ENCODE assay signal across 13 mouse cellular contexts in genomic region chr12:41084370-41085089, GRCm38 (mm10).
DNase-seq lines count a peak whose midpoint lies in the region; ATAC-seq and TF ChIP-seq lines count a peak whose summit lies in the region.
"Had no signal": no experiment of that assay in that cellular context is flagged by ENCODE, and none has a peak within 500 bp of the region (broad histone marks: within the 10 kb centered on the region; RNA-seq: fewer than 3 reads in every experiment).

No protein-coding gene starts in this region.

- DNase-seq in c-Kit-positive CD71-positive TER-119-positive erythroid progenitor cells, embryonic 14.5 days (ENCODE audit: low spot score) = peak; percentile 65
- DNase-seq in gastrocnemius, postnatal 14 days = no peak
- DNase-seq in left cerebral cortex, postnatal 36 days (ENCODE audit: low spot score in 2 of 2) = no peak
- no peak for DNase-seq in urinary bladder, postnatal 36 days (ENCODE audit: low spot score in 2 of 2)
- DNase-seq: lung, postnatal 4 days; thymus, postnatal 36 days had no signal

- WGBS in heart, embryonic 16.5 days = 46% methylated on average over 2 of the region's 2 CpGs
- 49% methylated on average over 2 of the region's 2 CpGs for WGBS in heart, embryonic 11.5 days (ENCODE audit: insufficient replicate concordance)
- WGBS in intestine, postnatal 0 days = 54% methylated on average over 2 of the region's 2 CpGs

- no peak for ATAC-seq in heart, embryonic 16.5 days (replicated peaks; ENCODE audit: extremely low read depth, insufficient read depth, low FRiP score)
- no peak for ATAC-seq in heart, embryonic 11.5 days (replicated peaks; ENCODE audit: insufficient number of reproducible peaks, low FRiP score, low TSS enrichment)
- peak; percentile 79 for ATAC-seq in intestine, postnatal 0 days
- ATAC-seq in megakaryocyte progenitor cell, adult 5-6 weeks (replicated peaks; ENCODE audit: poor library complexity) = peak; percentile 97
- ATAC-seq: hindbrain, postnatal 0 days had no signal

- peak overlapping the region; percentile 8 for H3K27ac ChIP-seq in heart, embryonic 16.5 days (ENCODE audit: low read length)
- no peak overlapping the region for H3K27ac ChIP-seq in heart, embryonic 11.5 days (ENCODE audit: low read depth, low read length)
- H3K27ac ChIP-seq in intestine, postnatal 0 days (ENCODE audit: low read depth, low read length) = peak overlapping the region; percentile 42; the same call in 1 of the 2 replicates
- H3K27ac ChIP-seq: heart, embryonic 10.5 days; hindbrain, postnatal 0 days had no signal

- intact Hi-C loops in gastrocnemius, postnatal 14 days (cut with DNase I; ENCODE audit: low total_unique reads) = no loop called here
- intact Hi-C loops in left cerebral cortex, postnatal 36 days (cut with DNase I) = no loop called here

- H3K36me3 ChIP-seq in heart, embryonic 16.5 days (ENCODE audit: control insufficient read depth, insufficient read depth) = no peaks in the 10 kb centered on the region
- H3K36me3 ChIP-seq in heart, embryonic 11.5 days (ENCODE audit: control insufficient read depth, insufficient read depth, low read length) = no peaks in the 10 kb centered on the region
- H3K36me3 ChIP-seq in intestine, postnatal 0 days (ENCODE audit: control insufficient read depth, insufficient read depth) = no peaks in the 10 kb centered on the region
- H3K36me3 ChIP-seq: heart, embryonic 10.5 days; limb, embryonic 13.5 days had no signal

- peaks cover 5% of the 10 kb centered on the region for H3K9me3 ChIP-seq in heart, embryonic 16.5 days (replicated peaks; ENCODE audit: control insufficient read depth, low read length)
- no peaks in the 10 kb centered on the region for H3K9me3 ChIP-seq in heart, embryonic 11.5 days (replicated peaks; ENCODE audit: control insufficient read depth, low read length)
- H3K9me3 ChIP-seq in intestine, postnatal 0 days (ENCODE audit: control insufficient read depth) = no peaks in the 10 kb centered on the region
- H3K9me3 ChIP-seq: heart, embryonic 10.5 days had no signal

- H3K9ac ChIP-seq in heart, embryonic 16.5 days (ENCODE audit: low read length) = no peak overlapping the region
- H3K9ac ChIP-seq in heart, embryonic 11.5 days (ENCODE audit: low read depth, low read length) = no peak overlapping the region
- H3K9ac ChIP-seq in intestine, postnatal 0 days (ENCODE audit: low read depth, low read length) = no peak overlapping the region
- H3K9ac ChIP-seq: limb, embryonic 13.5 days had no signal

- no peak overlapping the region for H3K4me2 ChIP-seq in heart, embryonic 16.5 days (ENCODE audit: low read depth, low read length)
- no peak overlapping the region for H3K4me2 ChIP-seq in heart, embryonic 11.5 days
- H3K4me2 ChIP-seq in intestine, postnatal 0 days (replicated peaks; ENCODE audit: low read depth) = no peak overlapping the region
- H3K4me2 ChIP-seq: limb, embryonic 13.5 days had no signal

- no peak overlapping the region for H3K4me3 ChIP-seq in heart, embryonic 16.5 days (ENCODE audit: low read length)
- H3K4me3 ChIP-seq in heart, embryonic 11.5 days (ENCODE audit: low read depth, low read length) = no peak overlapping the region
- no peak overlapping the region for H3K4me3 ChIP-seq in intestine, postnatal 0 days (ENCODE audit: low read depth, low read length)
- H3K4me3 ChIP-seq: heart, embryonic 10.5 days; limb, embryonic 13.5 days had no signal

- TF ChIP-seq CTCF in intestine, postnatal 0 days (IDR thresholded peaks at IDR 0.05; ENCODE audit: low read depth) = no peak

- H3K4me1 ChIP-seq in heart, embryonic 16.5 days (ENCODE audit: control insufficient read depth, insufficient read depth, low read length) = peaks cover 6% of the 10 kb centered on the region; the same call in 1 of the 2 replicates
- H3K4me1 ChIP-seq in heart, embryonic 11.5 days (ENCODE audit: control insufficient read depth, insufficient read depth, low read length) = 0 out of 2 replicates have a peak, but pooled peaks cover 6% of the 10 kb centered on the region
- H3K4me1 ChIP-seq in intestine, postnatal 0 days (replicated peaks; ENCODE audit: control insufficient read depth, insufficient read depth, low read length) = 0 out of 2 replicates have a peak, but pooled peaks cover 3% of the 10 kb centered on the region

- H3K27me3 ChIP-seq in heart, embryonic 16.5 days (ENCODE audit: control insufficient read depth, insufficient read depth, low read length) = no peaks in the 10 kb centered on the region
- no peaks in the 10 kb centered on the region for H3K27me3 ChIP-seq in heart, embryonic 11.5 days (ENCODE audit: control insufficient read depth, insufficient read depth, low read length)
- H3K27me3 ChIP-seq in intestine, postnatal 0 days (replicated peaks; ENCODE audit: control insufficient read depth, insufficient read depth, low read length) = no peaks in the 10 kb centered on the region
- H3K27me3 ChIP-seq: limb, embryonic 13.5 days had no signal

Comparison
In these comparisons a context has a peak if more than half of its experiments do, and no peak if none do; other contexts are left out.
1. ATAC-seq: peak in intestine, postnatal 0 days (single experiment) and megakaryocyte progenitor cell, adult 5-6 weeks (single experiment); none in heart, embryonic 16.5 days (single experiment) and heart, embryonic 11.5 days (single experiment).